Mouse (Mus musculus): ENCODE measurements around the gene Ccno. TPM values are rescaled to one million over a fixed set of nuclear protein-coding genes. Genes with fewer than 3 reads are reported as not detected.

Gene Ccno
- polyA plus RNA-seq, 1 experiment: 0.67 TPM

GRCm38 (mm10) chr13:113031351-113031750 is 43.7 kb downstream of the Ccno start:
- peaks cover 33% of the 10 kb centered on the region for H3K4me1 ChIP-seq
- H3K4me3 ChIP-seq (replicated peaks): no peak overlapping the region
- no peaks in the 10 kb centered on the region for H3K9me3 ChIP-seq
- H3K27me3 ChIP-seq (replicated peaks): peaks cover 79% of the 10 kb centered on the region
- TF ChIP-seq FLI1 (IDR thresholded peaks at IDR 0.05; ENCODE audit: low read length) (no peak), GATA1 (IDR thresholded peaks at IDR 0.05; ENCODE audit: borderline replicate concordance, low read length) (no peak)
- H3K36me3 ChIP-seq (replicated peaks; ENCODE audit: low read length): no peaks in the 10 kb centered on the region

GRCm38 (mm10) chr13:113031792-113032571 is 44.4 kb downstream of the Ccno start:
- Histone ChIP-seq H3K27me3 (replicated peaks) (peaks cover 76% of the 10 kb centered on the region), H3K4me1 (peaks cover 33% of the 10 kb centered on the region), H3K9me3 (no peaks in the 10 kb centered on the region), H3K4me3 (replicated peaks) (peak overlapping the region; percentile 76), H3K36me3 (replicated peaks; ENCODE audit: low read length) (no peaks in the 10 kb centered on the region)
- TF ChIP-seq FLI1 (IDR thresholded peaks at IDR 0.05; ENCODE audit: low read length) (no peak), GATA1 (IDR thresholded peaks at IDR 0.05; ENCODE audit: borderline replicate concordance, low read length) (no peak)

- Histone ChIP-seq H3K4me1 (peaks cover 33% of the 10 kb centered on the region), H3K9me3 (no peaks in the 10 kb centered on the region), H3K36me3 (replicated peaks; ENCODE audit: low read length) (no peaks in the 10 kb centered on the region), H3K27me3 (replicated peaks) (peaks cover 80% of the 10 kb centered on the region), H3K4me3 (replicated peaks) (no peak overlapping the region)
- TF ChIP-seq FLI1 (IDR thresholded peaks at IDR 0.05; ENCODE audit: low read length) (no peak), GATA1 (IDR thresholded peaks at IDR 0.05; ENCODE audit: borderline replicate concordance, low read length) (no peak)
Measured at GRCm38 (mm10) chr13:113032831-113033230, 45.2 kb downstream of the Ccno start.

- TF ChIP-seq FLI1 (IDR thresholded peaks at IDR 0.05; ENCODE audit: low read length) (no peak), GATA1 (IDR thresholded peaks at IDR 0.05; ENCODE audit: borderline replicate concordance, low read length) (no peak)
- peaks cover 69% of the 10 kb centered on the region for H3K27me3 ChIP-seq (replicated peaks)
Measured at GRCm38 (mm10) chr13:113034271-113034886, 46.8 kb downstream of the Ccno start.

GRCm38 (mm10) chr13:113034950-113035421 is 47.4 kb downstream of the Ccno start, which contains the start of gene Cdc20b:
Gene Cdc20b (plus strand): TSS chr13:113035111.
- no peak for TF ChIP-seq GATA1 (IDR thresholded peaks at IDR 0.05; ENCODE audit: borderline replicate concordance, low read length)
- no peak for TF ChIP-seq FLI1 (IDR thresholded peaks at IDR 0.05; ENCODE audit: low read length)
- Histone ChIP-seq H3K4me3 (replicated peaks) (peak within 1 kb of the TSS; percentile 91), H3K27me3 (replicated peaks) (peaks cover 67% of the 10 kb centered on the region), H3K4me1 (peaks cover 38% of the 10 kb centered on the region), H3K9me3 (no peaks in the 10 kb centered on the region), H3K36me3 (replicated peaks; ENCODE audit: low read length) (no peaks in the 10 kb centered on the region)

More at GRCm38 (mm10) chr13:113034271-113034886, 46.8 kb downstream of the Ccno start:
- H3K4me3 ChIP-seq (replicated peaks): peak overlapping the region; percentile 91
- no peaks in the 10 kb centered on the region for H3K36me3 ChIP-seq (replicated peaks; ENCODE audit: low read length)
- no peaks in the 10 kb centered on the region for H3K9me3 ChIP-seq
- H3K4me1 ChIP-seq: peaks cover 33% of the 10 kb centered on the region

GRCm38 (mm10) chr13:113035852-113036251 is 48.2 kb downstream of the Ccno start:
- Histone ChIP-seq H3K4me3 (replicated peaks) (peak overlapping the region; percentile 91), H3K4me1 (peaks cover 38% of the 10 kb centered on the region), H3K9me3 (no peaks in the 10 kb centered on the region), H3K36me3 (replicated peaks; ENCODE audit: low read length) (no peaks in the 10 kb centered on the region), H3K27me3 (replicated peaks) (peaks cover 62% of the 10 kb centered on the region)
- TF ChIP-seq GATA1 (IDR thresholded peaks at IDR 0.05; ENCODE audit: borderline replicate concordance, low read length) (no peak), FLI1 (IDR thresholded peaks at IDR 0.05; ENCODE audit: low read length) (no peak)

Other genes with a start within 250 kb of the Ccno start
- not detected in 2 replicates for gene Plpp1, start 187.0 kb upstream of the Ccno start, polyA plus RNA-seq (2012; ENCODE audit: insufficient read depth, low replicate concordance)
- 2.0 TPM in 1 of 2 replicates, not detected in the other for gene Mtrex, start 60.4 kb upstream of the Ccno start, polyA plus RNA-seq (2012; ENCODE audit: insufficient read depth, low replicate concordance)
- gene Dhx29, start 60.3 kb upstream of the Ccno start, polyA plus RNA-seq (2012; ENCODE audit: insufficient read depth, low replicate concordance): 0.47 and 3.7 TPM in 2 replicates
- not detected in 2 replicates for gene Mcidas, start 6.0 kb downstream of the Ccno start, polyA plus RNA-seq (2012; ENCODE audit: insufficient read depth, low replicate concordance)
- not detected in 2 replicates for gene Cdc20b, start 47.3 kb downstream of the Ccno start, polyA plus RNA-seq (2012; ENCODE audit: insufficient read depth, low replicate concordance)
- not detected in 2 replicates for gene Gpx8, start 58.6 kb downstream of the Ccno start, polyA plus RNA-seq (2012; ENCODE audit: insufficient read depth, low replicate concordance)
- gene Gzma, start 113.2 kb downstream of the Ccno start, polyA plus RNA-seq (2012; ENCODE audit: insufficient read depth, low replicate concordance): not detected in 2 replicates
- gene Esm1, start 221.9 kb downstream of the Ccno start, polyA plus RNA-seq (2012; ENCODE audit: insufficient read depth, low replicate concordance): not detected in 2 replicates
- not detected in 2 replicates for gene Gzmk, start 238.1 kb downstream of the Ccno start, polyA plus RNA-seq (2012; ENCODE audit: insufficient read depth, low replicate concordance)